Mouse (Mus musculus) midbrain, embryonic 14.5 days (tissue): ENCODE measurements at regions not wholly inside any gene's neighbourhood (a gene's known extent, or its start where the extent isn't known, plus 50 kb on each side); places are given as distances from the start of the nearest gene placed in this dataset.
"Not testable (repeated sequence)": the region's sequence is repeated elsewhere in the genome, so short reads cannot be mapped to it uniquely, and the experiment has no call there.

Experiments used
- ATAC-seq: fragments of 200-750 bp; cut with Nextera tagmentation; 2 replicates; pipeline ENCODE4 v1.8.0; 2017; ENCODE audit warnings: moderate number of reproducible peaks, moderate library complexity; ENCODE audit not compliant: low FRiP score, low TSS enrichment
- DNase-seq: peaks from one replicate; pipeline ENCODE4 v3.0.0-alpha.2; 2015
- H3K27ac ChIP-seq: fragments of 300-500 bp; sonication (generic); replicated peaks from 2 replicates; pipeline ENCODE4 v1.5.1; 2014; ENCODE audit warnings: mild to moderate bottlenecking, low read depth, low read length, moderate library complexity
- H3K27me3 ChIP-seq: fragments of 300-500 bp; sonication (generic); 2 replicates; pipeline ENCODE4 v1.6.1; 2014; ENCODE audit warnings: low read length, control low read depth, mixed read lengths; ENCODE audit not compliant: control insufficient read depth, insufficient read depth
- H3K36me3 ChIP-seq: fragments of 300-500 bp; sonication (generic); 2 replicates; pipeline ENCODE4 v1.6.1; 2014; ENCODE audit warnings: low read length, control low read depth; ENCODE audit not compliant: control insufficient read depth, insufficient read depth
- H3K4me1 ChIP-seq: fragments of 300-500 bp; sonication (generic); 2 replicates; pipeline ENCODE4 v1.6.1; 2014; ENCODE audit warnings: mild to moderate bottlenecking, antibody characterized with exemption, low read length, control low read depth; ENCODE audit not compliant: control insufficient read depth, insufficient read depth
- H3K4me2 ChIP-seq: fragments of 300-500 bp; sonication (generic); 2 replicates; pipeline ENCODE4 v1.6.1; 2014; ENCODE audit warnings: mild to moderate bottlenecking, low read length, moderate library complexity
- H3K4me3 ChIP-seq: fragments of 300-500 bp; sonication (generic); replicated peaks from 2 replicates; pipeline ENCODE4 v1.5.1; 2014; ENCODE audit warnings: low read depth, low read length
- H3K9ac ChIP-seq: fragments of 300-500 bp; sonication (generic); replicated peaks from 2 replicates; pipeline ENCODE4 v1.6.1; 2014; ENCODE audit warnings: mild to moderate bottlenecking, low read length, moderate library complexity
- H3K9me3 ChIP-seq: fragments of 300-500 bp; sonication (generic); 2 replicates; pipeline ENCODE4 v1.6.1; 2016; ENCODE audit warnings: low read length, control low read depth, mixed read lengths; ENCODE audit not compliant: control insufficient read depth
- WGBS: fragments of 180-500 bp; shearing (Covaris S2); extraction: QIAGEN DNeasy Blood & Tissue Kit; methylation state at CpG from one replicate; pipeline ENCODE4 v1.1.7; 2014; 5-methylcytosine and 5-hydroxymethylcytosine counted together

DNA sequence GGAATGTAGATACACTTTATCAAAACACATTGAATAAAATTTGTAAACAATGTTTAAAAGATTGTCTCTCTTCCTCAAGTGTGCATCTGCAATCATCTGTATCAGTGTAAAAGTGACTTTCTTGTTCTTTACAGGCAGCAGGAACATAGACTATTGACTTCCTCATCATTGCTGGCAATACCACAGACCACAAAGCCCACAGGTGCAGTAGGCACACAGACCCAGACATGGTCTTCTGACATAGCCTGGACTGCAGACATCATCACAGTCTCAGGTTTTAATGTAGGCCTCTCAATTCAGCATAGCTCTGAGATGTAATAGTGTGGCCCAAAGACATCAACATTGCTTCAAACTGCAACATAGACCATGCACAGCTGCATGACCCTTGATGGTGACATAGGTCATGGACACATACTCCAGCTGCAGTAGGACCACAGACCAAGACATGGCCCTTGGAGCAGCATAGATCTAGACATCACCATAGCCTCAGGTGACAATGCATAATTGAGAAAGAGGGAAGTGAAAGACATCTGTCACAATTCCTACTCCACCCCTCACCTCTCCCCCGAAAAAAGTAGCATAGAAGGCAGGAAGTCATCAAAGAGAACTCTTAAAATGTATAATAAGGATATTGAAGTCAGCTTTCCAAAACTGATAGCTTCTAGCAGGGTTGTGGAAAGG lies 74.1 kb upstream of the Speer2 start:
- no peaks in the 10 kb centered on the region for H3K27me3 ChIP-seq
- H3K4me2 ChIP-seq, result no peak overlapping the region
- DNase-seq (no peak), ATAC-seq (no peak)
- H3K36me3 ChIP-seq, result no peaks in the 10 kb centered on the region
- H3K9me3 ChIP-seq, result no peaks in the 10 kb centered on the region
- no peak overlapping the region for H3K4me3 ChIP-seq
- no peak overlapping the region for H3K27ac ChIP-seq
- WGBS, result 80% methylated on average over 1 of the region's 1 CpGs
- H3K9ac ChIP-seq, result no peak overlapping the region
- no peaks in the 10 kb centered on the region for H3K4me1 ChIP-seq

- 70% methylated on average over 1 of the region's 1 CpGs for WGBS
- no peaks in the 10 kb centered on the region for H3K4me1 ChIP-seq
- H3K4me2 ChIP-seq, result no peak overlapping the region
- no peaks in the 10 kb centered on the region for H3K36me3 ChIP-seq
- H3K27me3 ChIP-seq, result no peaks in the 10 kb centered on the region
- DNase-seq (no peak), ATAC-seq (no peak)
- no peak overlapping the region for H3K9ac ChIP-seq
- H3K27ac ChIP-seq, result no peak overlapping the region
- H3K9me3 ChIP-seq, result no peaks in the 10 kb centered on the region
- H3K4me3 ChIP-seq, result no peak overlapping the region
These were observed 80.1 kb upstream of the Speer2 start for GRCm38 (mm10) chr16:69943635-69944034.

- ATAC-seq, result no peak
- H3K4me3 ChIP-seq, result no peak overlapping the region
- 94% methylated on average over 10 of the region's 10 CpGs for WGBS
These were observed 85.2 kb upstream of the Speer2 start for GRCm38 (mm10) chr16:69948783-69949182.

DNA sequence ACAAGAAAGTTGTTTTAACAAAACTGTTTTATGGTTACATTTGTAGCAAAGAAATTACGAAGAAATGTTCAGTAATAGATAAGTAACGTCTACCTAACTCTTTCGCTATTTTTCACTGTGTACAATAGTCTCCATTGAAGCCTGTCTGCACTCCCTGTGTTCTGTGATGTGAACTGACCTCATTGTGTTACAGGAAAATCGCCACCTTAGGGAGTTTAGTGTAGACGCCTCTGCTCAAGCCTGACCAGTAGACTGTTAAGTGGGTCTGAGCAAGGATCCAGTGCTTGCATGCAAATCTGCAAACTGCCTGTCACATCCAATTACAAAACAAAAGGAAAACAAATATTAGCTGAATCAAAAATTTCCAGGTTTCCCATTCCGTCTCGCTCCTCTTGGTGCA lies 85.8 kb upstream of the Speer2 start:
- Histone ChIP-seq H3K9me3 (no peaks in the 10 kb centered on the region), H3K36me3 (no peaks in the 10 kb centered on the region), H3K4me1 (no peaks in the 10 kb centered on the region), H3K4me3 (no peak overlapping the region), H3K27me3 (no peaks in the 10 kb centered on the region), H3K4me2 (no peak overlapping the region), H3K27ac (no peak overlapping the region), H3K9ac (no peak overlapping the region)
- 86% methylated on average over 7 of the region's 7 CpGs for WGBS
- ATAC-seq (no peak), DNase-seq (no peak)

More at GRCm38 (mm10) chr16:69948783-69949182, 85.2 kb upstream of the Speer2 start:
- Histone ChIP-seq H3K27me3 (no peaks in the 10 kb centered on the region), H3K4me1 (no peaks in the 10 kb centered on the region), H3K4me2 (no peak overlapping the region), H3K9me3 (no peaks in the 10 kb centered on the region), H3K9ac (no peak overlapping the region), H3K36me3 (no peaks in the 10 kb centered on the region), H3K27ac (no peak overlapping the region)
- no peak for DNase-seq

DNA sequence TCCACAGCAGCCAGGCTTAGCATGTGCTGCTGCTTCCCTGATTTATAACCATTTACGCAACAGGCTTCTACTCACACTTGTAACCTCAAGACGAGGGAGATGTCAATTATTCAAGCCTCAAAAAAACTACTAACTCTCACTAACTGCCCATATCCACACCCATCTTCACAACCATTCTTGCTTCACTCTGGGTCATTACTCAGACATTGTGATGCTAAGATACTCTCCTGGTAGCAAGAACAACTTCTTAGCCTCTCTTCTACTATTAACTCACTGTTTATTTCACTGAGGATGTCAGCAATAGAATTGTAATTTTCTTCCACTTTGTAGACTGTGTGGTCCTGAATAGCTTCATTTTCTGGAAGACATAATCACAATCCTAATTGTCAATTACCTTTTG lies 88.0 kb upstream of the Speer2 start:
- no peak for DNase-seq

DNA sequence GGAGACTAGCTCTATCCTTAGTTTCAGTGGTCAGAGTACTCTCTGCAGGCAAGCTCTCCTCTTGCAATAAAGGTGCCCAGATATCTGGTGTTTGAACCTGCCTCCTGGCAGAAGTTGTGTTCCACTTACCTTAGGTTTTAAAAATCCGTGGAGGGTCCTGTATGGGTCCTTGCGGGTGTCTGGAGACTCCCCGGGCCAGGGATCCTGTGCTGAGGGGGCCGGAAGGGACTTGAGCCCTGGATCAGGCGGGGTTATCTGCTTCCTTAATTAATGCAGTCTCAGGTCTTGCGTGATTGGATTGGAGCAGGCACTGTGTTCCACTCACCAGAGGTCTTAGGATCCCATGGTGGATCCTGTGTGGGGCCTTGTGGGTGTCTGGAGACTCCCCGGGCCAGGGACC lies 103.0 kb upstream of the Speer2 start:
- WGBS, result 91% methylated on average over 7 of the region's 7 CpGs
- H3K27me3 ChIP-seq, H3K27ac ChIP-seq, H3K9ac ChIP-seq, H3K4me2 ChIP-seq, H3K4me1 ChIP-seq, H3K4me3 ChIP-seq, DNase-seq, H3K9me3 ChIP-seq, ATAC-seq, H3K36me3 ChIP-seq: not testable (repeated sequence)

More for the DNA sequence above, 88.0 kb upstream of the Speer2 start:
- H3K27ac ChIP-seq, result no peak overlapping the region
- ATAC-seq, result no peak
- H3K27me3 ChIP-seq, result no peaks in the 10 kb centered on the region
- 88% methylated on average over 2 of the region's 2 CpGs for WGBS
- no peak overlapping the region for H3K4me2 ChIP-seq
- H3K4me3 ChIP-seq, result no peak overlapping the region
- no peaks in the 10 kb centered on the region for H3K36me3 ChIP-seq
- no peaks in the 10 kb centered on the region for H3K9me3 ChIP-seq
- no peak overlapping the region for H3K9ac ChIP-seq
- H3K4me1 ChIP-seq, result no peaks in the 10 kb centered on the region

DNA sequence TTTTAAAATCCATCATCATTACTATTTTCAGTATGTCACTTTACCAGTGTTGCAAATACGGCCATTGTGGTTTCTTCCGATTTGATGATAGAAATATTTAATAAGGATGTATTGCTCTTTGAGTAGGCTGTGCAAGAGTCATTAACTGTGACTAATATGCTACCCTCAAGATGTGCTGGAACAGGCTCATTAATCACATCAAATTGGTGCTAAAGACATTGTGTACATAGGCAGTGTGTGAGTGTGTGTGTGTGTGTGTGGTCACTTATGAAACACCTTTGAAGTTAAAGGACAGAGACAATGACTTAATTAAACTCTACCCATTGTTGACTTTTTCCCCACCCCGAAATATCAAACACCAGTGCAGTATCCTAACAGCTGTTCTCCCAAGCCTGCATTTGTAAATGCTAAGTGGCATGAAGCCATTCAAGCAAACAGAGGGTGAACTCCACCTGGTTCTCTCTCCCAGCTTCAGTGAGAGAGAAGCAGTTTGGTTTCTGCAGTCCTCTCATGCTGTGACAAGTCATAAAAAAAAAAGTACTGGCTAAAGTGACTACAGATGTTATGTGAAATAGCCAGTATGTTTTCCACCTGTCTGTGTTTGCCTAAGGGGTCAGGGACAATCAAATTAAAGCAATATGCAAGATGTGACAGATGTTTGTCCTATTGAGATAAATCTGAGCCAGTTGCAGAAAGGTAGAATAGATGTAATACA lies 116.4 kb upstream of the Speer2 start:
- WGBS, result 72% methylated on average over 3 of the region's 3 CpGs
- Histone ChIP-seq H3K27me3 (no peaks in the 10 kb centered on the region), H3K9ac (no peak overlapping the region), H3K4me3 (no peak overlapping the region), H3K4me2 (no peak overlapping the region), H3K36me3 (no peaks in the 10 kb centered on the region), H3K9me3 (no peaks in the 10 kb centered on the region), H3K4me1 (no peaks in the 10 kb centered on the region), H3K27ac (no peak overlapping the region)
- ATAC-seq (no peak), DNase-seq (no peak)

GRCm38 (mm10) chr16:69984320-69984719 lies 120.8 kb upstream of the Speer2 start:
- DNase-seq, result no peak
- Histone ChIP-seq H3K4me1 (no peaks in the 10 kb centered on the region), H3K4me2 (no peak overlapping the region), H3K27me3 (no peaks in the 10 kb centered on the region), H3K27ac (no peak overlapping the region), H3K36me3 (no peaks in the 10 kb centered on the region), H3K9me3 (no peaks in the 10 kb centered on the region), H3K4me3 (no peak overlapping the region), H3K9ac (no peak overlapping the region)
- WGBS, result 61% methylated on average over 5 of the region's 5 CpGs
- ATAC-seq, result no peak

GRCm38 (mm10) chr16:69991907-69992470 lies 128.4 kb upstream of the Speer2 start:
- no peak for DNase-seq
- Histone ChIP-seq H3K36me3 (no peaks in the 10 kb centered on the region), H3K4me3 (no peak overlapping the region), H3K4me1 (no peaks in the 10 kb centered on the region), H3K4me2 (no peak overlapping the region), H3K27ac (no peak overlapping the region), H3K9ac (no peak overlapping the region), H3K27me3 (no peaks in the 10 kb centered on the region), H3K9me3 (no peaks in the 10 kb centered on the region)
- ATAC-seq, result no peak
- 69% methylated on average over 3 of the region's 3 CpGs for WGBS
